Mouse (Mus musculus): ENCODE data around the gene Nde1.
A peak's percentile ranks its signal among the peaks of the same experiment; 100 is the strongest.

The Nde1 gene

DNA sequence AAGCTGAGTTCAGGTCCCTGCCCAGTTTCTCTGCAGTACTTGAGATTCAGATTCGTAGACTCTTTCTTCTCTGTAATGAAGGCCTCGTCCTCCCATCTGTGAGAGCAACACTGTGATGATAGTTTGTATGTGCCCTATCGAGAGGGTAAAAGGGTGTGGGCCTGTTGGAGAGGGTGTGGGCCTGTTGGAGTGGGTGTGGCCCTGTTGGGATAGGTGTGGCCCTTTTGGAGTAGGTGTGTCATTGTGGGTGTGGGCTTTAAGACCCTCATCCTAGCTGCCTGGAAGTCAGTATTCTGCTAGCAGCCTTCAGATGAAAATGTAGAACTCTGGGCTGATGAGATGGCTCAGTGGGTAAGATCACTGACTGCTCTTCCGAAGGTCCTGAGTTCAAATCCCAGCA, 3.4 kb downstream of the Nde1 start:
- no peak for DNase-seq

DNA sequence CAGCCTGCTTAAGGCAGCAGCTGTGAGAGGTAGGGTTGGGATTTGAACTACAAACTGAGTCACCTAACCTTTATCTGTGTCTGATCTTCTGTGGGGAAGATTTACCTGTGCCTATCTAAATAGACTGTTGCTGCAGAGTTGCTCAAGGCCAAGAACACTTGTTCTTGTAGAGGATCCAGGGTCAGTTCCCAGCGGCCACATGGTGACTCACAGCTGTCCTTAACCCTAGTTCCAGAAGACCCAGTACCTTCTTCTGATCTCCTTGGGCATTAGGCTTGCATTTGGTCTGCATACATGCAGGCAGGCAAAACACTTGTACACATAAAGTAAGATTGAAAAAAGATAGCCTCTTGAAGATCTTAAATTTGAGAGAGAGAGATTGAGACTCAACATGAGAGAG, 6.6 kb downstream of the Nde1 start:
- no peak for DNase-seq

DNA sequence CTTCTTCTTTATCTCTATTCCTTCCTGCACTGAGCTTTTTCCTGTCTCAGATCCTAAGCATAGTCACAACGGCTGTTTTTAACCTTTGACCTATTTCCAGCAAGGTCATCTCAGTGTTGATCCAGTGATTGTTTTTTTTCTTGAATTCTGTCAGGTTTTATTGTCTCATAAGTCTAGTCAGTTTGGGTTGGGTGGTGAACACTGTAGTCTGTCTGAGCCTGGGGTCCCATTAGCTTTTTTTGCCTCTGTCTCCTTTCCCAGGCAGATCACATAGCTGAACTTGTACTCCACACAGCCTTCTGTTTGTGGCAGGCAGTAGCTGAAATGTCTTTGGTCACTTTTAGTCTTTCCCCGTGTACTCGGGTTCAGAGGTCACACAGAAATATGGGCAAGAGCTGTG, 15.0 kb downstream of the Nde1 start:
- DNase-seq: no peak

DNA sequence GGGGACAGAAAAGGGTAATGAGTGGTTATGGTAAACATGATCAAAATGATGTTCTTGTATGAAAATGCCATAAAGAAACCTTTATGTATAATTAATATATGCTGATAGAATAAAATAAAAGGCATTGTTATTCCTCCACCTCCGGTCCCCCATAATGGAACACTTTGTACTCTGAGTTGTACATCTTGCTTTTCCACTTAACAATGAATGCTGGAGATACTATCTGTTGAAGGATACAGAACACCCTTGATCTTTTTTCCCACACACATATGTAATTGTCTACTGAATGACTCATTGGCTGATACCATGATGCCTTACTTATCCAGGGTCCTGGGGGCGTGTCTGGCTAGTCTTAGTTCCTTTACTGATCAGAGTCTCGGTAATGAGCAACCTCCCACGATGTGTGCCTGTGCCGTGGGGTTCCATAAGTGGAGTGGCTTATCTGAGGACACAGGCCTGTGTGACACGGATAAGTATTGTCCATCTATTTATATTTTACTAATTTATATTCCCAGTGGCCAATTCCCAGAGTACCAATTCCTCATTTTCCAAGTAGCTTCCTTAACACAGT, 17.2 kb downstream of the Nde1 start:
- DNase-seq: no peak

DNA sequence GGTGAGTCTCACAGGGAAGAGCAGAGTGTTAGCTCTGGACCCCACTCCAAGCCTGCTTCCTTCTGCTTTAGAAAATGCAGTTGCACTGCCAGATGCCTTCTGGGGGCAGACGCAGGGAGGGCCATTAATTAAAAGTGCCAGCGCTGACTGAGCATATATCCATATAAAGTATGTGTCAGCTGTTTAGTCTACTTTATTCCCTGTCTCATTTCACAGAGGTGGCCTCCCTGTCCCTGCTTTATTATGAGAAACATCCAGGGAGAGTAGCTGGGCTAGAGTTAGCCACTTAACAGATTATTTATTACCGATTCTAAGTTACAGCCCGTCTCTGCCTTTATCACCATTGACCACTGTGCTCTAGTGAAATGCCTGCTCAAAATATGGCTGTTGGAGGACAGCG, 19.3 kb downstream of the Nde1 start:
- no peak for DNase-seq

DNA sequence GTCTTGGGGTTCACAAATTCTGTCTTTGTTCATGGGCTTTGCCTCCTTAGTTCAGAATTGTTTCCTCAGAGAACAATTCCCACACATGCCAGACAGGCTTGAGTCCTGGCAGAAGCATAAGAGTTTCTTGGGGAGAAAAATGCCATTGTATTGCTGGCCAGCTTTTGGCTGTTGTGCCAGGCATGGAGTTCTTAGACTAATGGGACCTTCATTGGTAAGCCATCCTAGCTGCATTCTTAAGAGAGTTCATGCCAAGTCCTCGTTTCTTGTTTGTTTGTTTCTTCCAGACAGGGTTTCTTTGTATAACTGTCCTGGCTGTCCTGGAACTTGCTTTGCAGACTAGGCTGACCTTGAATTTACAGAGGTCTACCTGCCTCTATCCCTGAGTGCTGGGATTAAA, 20.8 kb downstream of the Nde1 start:
- DNase-seq: no peak

DNA sequence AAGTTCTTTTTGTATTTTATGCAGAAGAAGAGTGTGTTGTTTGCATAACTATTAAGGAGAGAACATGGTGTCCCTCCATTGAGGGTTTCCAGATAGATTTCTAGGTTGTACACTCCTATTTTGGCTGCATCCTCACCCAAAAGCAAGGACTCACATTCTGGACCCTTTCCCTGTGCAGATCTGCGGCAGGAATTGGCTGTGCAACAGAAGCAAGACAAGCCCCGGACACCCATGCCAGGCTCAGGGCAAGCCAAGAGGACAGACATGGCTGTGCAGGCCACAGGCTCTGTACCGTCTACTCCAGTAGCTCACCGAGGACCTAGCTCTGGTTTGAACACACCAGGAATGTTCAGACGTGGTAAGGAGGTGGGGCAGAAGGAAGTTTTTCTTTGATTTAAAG, 22.4 kb downstream of the Nde1 start:
- peak in 1 of 2 experiments; percentile 36 for DNase-seq

DNA sequence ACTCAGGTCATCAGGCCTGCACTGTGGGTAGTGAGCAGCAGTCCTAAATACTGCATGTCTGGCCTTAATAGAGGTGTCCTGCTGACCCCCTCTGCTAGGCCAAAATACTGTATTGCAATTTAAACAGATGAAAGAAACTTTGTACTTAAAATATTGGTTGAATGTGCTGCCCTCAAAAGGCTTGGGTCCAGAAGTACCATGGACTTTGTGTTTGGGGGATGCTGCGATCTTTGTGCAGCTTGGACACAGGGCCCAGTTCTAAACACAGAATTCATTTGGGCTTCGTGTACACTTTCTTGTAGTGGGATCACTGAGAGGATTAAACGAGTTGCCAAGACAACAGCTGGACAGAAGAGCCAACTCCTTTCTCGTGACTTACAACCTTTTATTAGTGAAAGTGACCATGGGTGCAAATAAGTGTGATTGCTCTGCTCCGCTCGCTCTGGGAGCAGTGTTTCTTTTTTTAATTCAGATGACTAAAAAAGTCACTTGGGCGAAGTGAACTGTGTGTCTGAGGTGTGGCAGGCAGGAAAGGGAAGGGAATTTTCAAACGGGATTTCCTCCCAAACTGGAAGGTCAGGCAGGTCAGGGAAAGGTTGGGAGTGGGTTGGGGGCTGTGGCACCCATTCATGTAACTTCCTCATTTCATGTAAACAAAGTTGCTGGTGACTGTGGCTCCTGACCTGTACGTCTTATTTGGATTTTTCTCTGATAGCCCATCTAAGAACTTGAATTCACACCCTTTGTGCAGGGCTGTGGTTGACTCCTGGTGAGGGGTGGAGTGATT, 31.3 kb downstream of the Nde1 start:
- DNase-seq: no peak

DNA sequence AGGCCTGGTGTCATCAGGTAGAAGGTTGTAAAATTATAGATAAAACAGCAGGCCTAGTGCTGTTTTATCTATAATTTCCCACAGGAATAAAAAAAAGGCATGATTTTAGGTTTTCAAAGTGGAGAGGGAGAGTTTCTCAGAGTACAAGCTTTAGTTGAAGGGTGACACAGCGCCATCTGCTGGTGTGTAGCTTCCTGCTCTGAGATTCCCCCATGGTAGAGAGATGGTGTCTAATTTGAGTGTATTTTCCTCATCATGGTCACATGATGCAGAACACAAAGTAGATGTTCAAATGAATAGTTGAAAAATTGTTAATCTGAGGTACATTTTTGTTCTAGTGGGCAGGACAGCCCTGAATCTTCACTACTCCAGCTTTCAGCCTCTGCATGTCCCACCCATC, 32.4 kb downstream of the Nde1 start:
- DNase-seq: peak; percentile 69 to 73

DNA sequence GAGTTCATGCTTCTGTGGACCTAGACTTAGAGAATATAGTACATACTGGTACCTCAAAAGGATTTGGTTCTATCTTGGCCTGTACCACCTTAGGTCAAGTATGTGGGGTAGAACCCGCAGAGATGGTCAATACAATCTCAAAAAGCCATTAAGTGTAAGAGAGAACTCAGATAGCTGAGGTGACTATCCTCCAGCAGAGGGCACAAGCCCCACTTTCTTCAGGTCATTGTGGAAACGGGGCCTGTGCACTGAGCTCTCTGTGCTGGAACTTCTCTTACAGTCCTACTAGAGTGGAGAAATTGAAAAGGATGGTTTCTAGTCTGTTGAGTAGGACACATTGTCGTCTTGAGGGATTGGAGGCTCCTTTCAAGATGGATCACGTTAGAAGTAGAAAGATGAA, 35.7 kb downstream of the Nde1 start:
- no peak for DNase-seq

DNA sequence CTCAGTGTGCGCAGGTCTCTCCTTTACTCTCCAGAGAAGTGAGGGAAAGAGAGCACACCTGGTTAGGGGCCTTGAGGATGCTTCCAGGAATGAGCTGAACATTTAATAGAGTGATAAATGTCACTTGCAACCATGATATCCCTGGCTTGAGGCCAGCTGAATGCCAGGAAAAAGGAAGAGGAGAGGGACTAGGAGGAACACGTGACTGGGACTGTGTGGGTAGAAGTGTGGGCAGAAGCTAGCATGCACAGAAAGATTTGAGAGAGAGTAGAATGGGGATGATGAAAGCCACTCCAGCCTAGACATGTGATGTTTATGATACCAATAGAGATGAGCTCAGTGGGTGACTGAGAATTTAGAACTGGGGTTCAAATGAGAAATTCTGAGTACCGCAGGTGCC, 52.1 kb downstream of the Nde1 start:
- no peak for DNase-seq

DNA sequence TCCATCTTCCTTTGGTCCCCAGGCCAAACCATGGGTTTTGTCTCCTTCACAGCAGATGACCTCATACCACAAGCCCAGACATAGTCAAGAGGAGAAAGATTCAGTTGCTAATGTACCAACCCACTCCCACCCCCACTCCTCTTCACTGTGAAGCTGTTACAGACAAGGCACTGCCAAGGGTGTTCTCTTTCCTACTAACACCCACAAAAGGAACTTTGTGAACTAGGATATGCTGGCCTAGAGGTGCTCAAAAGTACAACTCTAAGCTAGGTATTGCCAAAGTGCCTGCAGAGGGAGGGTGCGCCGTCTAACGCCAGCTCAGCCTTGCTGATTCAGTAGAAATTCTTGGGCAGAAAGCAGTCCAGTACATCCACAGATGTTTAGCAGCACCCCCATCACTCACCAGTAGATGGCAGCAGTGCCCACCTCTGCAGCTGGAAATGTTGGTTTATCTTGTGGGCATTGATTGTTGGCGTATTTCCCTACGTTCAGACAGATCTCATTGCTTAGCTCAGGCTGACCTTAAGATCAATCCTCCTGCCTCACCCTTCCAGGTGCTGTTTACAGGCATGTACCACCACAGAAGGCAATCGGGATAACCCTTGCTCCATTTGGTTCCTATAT, 74.1 kb downstream of the Nde1 start:
- DNase-seq: peak; percentile 83 to 85

DNA sequence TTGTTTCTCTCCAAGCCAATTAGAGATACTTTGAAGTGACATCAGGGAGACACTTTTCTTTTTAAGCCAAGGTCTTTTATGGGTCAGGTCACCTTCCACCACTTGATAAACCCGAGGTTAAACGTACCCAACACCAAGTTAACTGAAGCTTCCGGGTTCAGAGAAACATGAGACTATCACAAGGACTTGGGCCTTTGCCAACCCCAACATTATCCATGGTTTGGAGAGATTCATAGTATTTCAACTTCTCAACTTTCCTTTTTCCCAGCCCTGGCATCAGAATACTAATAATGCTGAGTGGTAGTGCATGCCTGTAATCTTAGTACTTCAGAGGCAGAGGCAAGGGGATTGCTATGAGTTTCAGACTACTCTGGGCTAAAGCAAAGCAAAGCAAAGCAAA, 79.0 kb downstream of the Nde1 start:
- DNase-seq: no peak
